In genomic region chr17:88511095-88511551, GRCm38 (mm10) we compare ENCODE assay signal across 9 mouse cellular contexts. TPM values are rescaled to one million over a fixed set of nuclear protein-coding genes. Genes with fewer than 3 reads are reported as not detected.
DNase-seq lines count a peak whose midpoint lies in the region; ATAC-seq lines count a peak whose summit lies in the region.
"Had no signal": no experiment of that assay in that cellular context is flagged by ENCODE, and none has a peak within 500 bp of the region (broad histone marks: within the 10 kb centered on the region; RNA-seq: fewer than 3 reads in every experiment).

No protein-coding gene starts in this region.

- no peak overlapping the region for H3K4me2 ChIP-seq in forebrain, embryonic 15.5 days (replicated peaks)
- 0 out of 2 replicates have a peak overlapping the region, but pooled peaks have one; percentile 13 for H3K4me2 ChIP-seq in hindbrain, embryonic 13.5 days

- no peak overlapping the region for H3K4me3 ChIP-seq in forebrain, embryonic 15.5 days
- H3K4me3 ChIP-seq in hindbrain, embryonic 13.5 days, result no peak overlapping the region
- H3K4me3 ChIP-seq: megakaryocyte, embryonic 14.5 days had no signal

- no peaks in the 10 kb centered on the region for H3K9me3 ChIP-seq in forebrain, embryonic 15.5 days
- H3K9me3 ChIP-seq in hindbrain, embryonic 13.5 days, result no peaks in the 10 kb centered on the region

- DNase-seq in MN1 (ENCODE audit: low spot score), result peak; percentile 17
- DNase-seq in cerebellum, adult 11-12 months, result peak; percentile 75
- DNase-seq in layer of hippocampus, postnatal 14 days (ENCODE audit: low spot score in 2 of 2), result peak; percentile 74 to 83
- peak; percentile 89 for DNase-seq in lung, postnatal 25 days (ENCODE audit: low spot score)
- DNase-seq in retina, embryonic 14.5 days (ENCODE audit: low spot score), result peak; percentile 86
- DNase-seq in thymus, postnatal 4 days, result peak; percentile 89

- no peaks in the 10 kb centered on the region for H3K36me3 ChIP-seq in forebrain, embryonic 15.5 days
- no peaks in the 10 kb centered on the region for H3K36me3 ChIP-seq in hindbrain, embryonic 13.5 days

- 3% methylated on average over 10 of the region's 10 CpGs for WGBS in forebrain, embryonic 15.5 days
- WGBS in hindbrain, embryonic 13.5 days, result 5% methylated on average over 10 of the region's 10 CpGs

- peak; percentile 73 for ATAC-seq in forebrain, embryonic 15.5 days (replicated peaks)
- ATAC-seq in hindbrain, embryonic 13.5 days (ENCODE audit: low FRiP score), result peak; percentile 58

- H3K27ac ChIP-seq in forebrain, embryonic 15.5 days (replicated peaks), result no peak overlapping the region
- no peak overlapping the region for H3K27ac ChIP-seq in hindbrain, embryonic 13.5 days

- no peaks in the 10 kb centered on the region for H3K27me3 ChIP-seq in forebrain, embryonic 15.5 days
- H3K27me3 ChIP-seq in hindbrain, embryonic 13.5 days, result 0 out of 2 replicates have a peak, but pooled peaks cover 2% of the 10 kb centered on the region

- no peak overlapping the region for H3K9ac ChIP-seq in forebrain, embryonic 15.5 days (replicated peaks)
- H3K9ac ChIP-seq in hindbrain, embryonic 13.5 days, result no peak overlapping the region

- H3K4me1 ChIP-seq in forebrain, embryonic 15.5 days, result peaks cover 7% of the 10 kb centered on the region; the same call in 1 of the 2 replicates
- H3K4me1 ChIP-seq in hindbrain, embryonic 13.5 days (replicated peaks), result peaks cover 6% of the 10 kb centered on the region

RNA-seq across cellular contexts. Expression of gene Ppp1r21, which starts 18.8 kb away (rescaled TPM):
- polyA plus RNA-seq in forebrain, embryonic 15.5 days (2015; fragmentation: Nextera tagmentation; extraction: Ambion mirVana), result 25.5 and 25.6 TPM in 2 replicates
- polyA plus RNA-seq in hindbrain, embryonic 13.5 days (2015; fragmentation: Nextera tagmentation; extraction: Ambion mirVana), result 36.1 and 38.3 TPM in 2 replicates
- total RNA-seq in layer of hippocampus, postnatal 14 days (2021), result 10 to 100 TPM; 72.4 to 74.7 TPM

Comparison
In these comparisons a context has a peak if more than half of its experiments do, and no peak if none do; other contexts are left out.
1. DNase-seq: peak in every context shown above with its lines; median percentile 89 in lung, postnatal 25 days; 89 in thymus, postnatal 4 days; 86 in retina, embryonic 14.5 days; 78 in layer of hippocampus, postnatal 14 days; 75 in cerebellum, adult 11-12 months; 17 in MN1.